Mouse (Mus musculus) lung, adult 2 months (tissue): ENCODE measurements around the gene Slc22a14.
"Not testable (repeated sequence)": the region's sequence is repeated elsewhere in the genome, so short reads cannot be mapped to it uniquely, and the experiment has no call there.

Experiments used
- CTCF ChIP-seq: fragments of 200-500 bp; IDR thresholded peaks from 2 replicates; pipeline ENCODE4 v1.5.1; 2011; ENCODE audit warnings: mild to moderate bottlenecking, low read length, control low read depth; ENCODE audit not compliant: insufficient read depth
- POLR2A ChIP-seq: fragments of 200-500 bp; IDR thresholded peaks from 2 replicates; pipeline ENCODE4 v1.6.1; 2011; ENCODE audit warnings: low read depth, mild to moderate bottlenecking, control low read depth, low read length, borderline replicate concordance; ENCODE audit errors: extremely low read depth

DNA sequence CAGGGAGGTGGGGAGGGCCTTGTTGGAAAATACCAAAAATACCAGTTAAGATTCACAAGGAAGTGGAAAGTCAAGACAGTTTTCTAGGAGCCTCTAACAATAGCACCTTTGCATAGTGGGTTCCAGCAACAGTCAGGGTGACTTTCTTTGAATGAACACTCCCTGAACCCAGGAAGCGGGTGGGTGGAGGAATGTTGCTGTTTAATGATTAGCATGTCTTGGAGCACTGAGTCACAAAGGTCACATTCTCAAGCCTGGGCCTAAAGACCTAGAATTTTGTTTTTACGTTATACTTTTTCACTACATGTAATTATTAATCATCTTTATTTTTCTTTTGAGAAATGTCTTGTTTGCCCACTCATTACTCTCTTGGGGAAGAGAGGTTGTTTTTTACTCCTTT is 150.0 kb downstream of the Slc22a14 start:
- TF ChIP-seq CTCF, POLR2A: not testable (repeated sequence)
